Mouse (Mus musculus) stomach, embryonic 16.5 days (tissue): ENCODE results near the gene Ndufb3. TPM values are rescaled to one million over a fixed set of nuclear protein-coding genes. Genes with fewer than 3 reads are reported as not detected.
"Not testable (repeated sequence)": the region's sequence is repeated elsewhere in the genome, so short reads cannot be mapped to it uniquely, and the experiment has no call there.

Experiments
- ATAC-seq: fragments of 200-750 bp; cut with Nextera tagmentation; 2 replicates; pipeline ENCODE4 v1.8.0; 2017; ENCODE audit warnings: moderate number of reproducible peaks, moderate TSS enrichment; ENCODE audit not compliant: insufficient read depth, low FRiP score
- H3K27ac ChIP-seq: fragments of 300-500 bp; sonication (generic); 2 replicates; pipeline ENCODE4 v1.5.1; 2014; ENCODE audit warnings: low read length
- H3K27me3 ChIP-seq: fragments of 300-500 bp; sonication (generic); 2 replicates; pipeline ENCODE4 v1.6.1; 2014; ENCODE audit warnings: low read length, control low read depth, mixed read lengths; ENCODE audit not compliant: control insufficient read depth, insufficient read depth
- H3K36me3 ChIP-seq: fragments of 300-500 bp; sonication (generic); 2 replicates; pipeline ENCODE4 v1.6.1; 2014; ENCODE audit warnings: low read length; ENCODE audit not compliant: control insufficient read depth, insufficient read depth
- H3K4me1 ChIP-seq: fragments of 300-500 bp; sonication (generic); 2 replicates; pipeline ENCODE4 v1.6.1; 2014; ENCODE audit warnings: low read length, control low read depth, mixed read lengths; ENCODE audit not compliant: control insufficient read depth, insufficient read depth
- H3K4me2 ChIP-seq: fragments of 300-500 bp; sonication (generic); 2 replicates; pipeline ENCODE4 v1.6.1; 2014; ENCODE audit warnings: low read depth, low read length, mixed read lengths
- H3K4me3 ChIP-seq: fragments of 300-500 bp; sonication (generic); replicated peaks from 2 replicates; pipeline ENCODE4 v1.5.1; 2014; ENCODE audit warnings: mild to moderate bottlenecking, low read length
- H3K9ac ChIP-seq: fragments of 300-500 bp; sonication (generic); 2 replicates; pipeline ENCODE4 v1.6.1; 2014; ENCODE audit warnings: low read length
- H3K9me3 ChIP-seq: fragments of 300-500 bp; sonication (generic); replicated peaks from 2 replicates; pipeline ENCODE4 v1.6.1; 2016; ENCODE audit warnings: low read length, control low read depth; ENCODE audit not compliant: control insufficient read depth
- WGBS: fragments of 180-500 bp; shearing (Covaris S2); extraction: QIAGEN DNeasy Blood & Tissue Kit; methylation state at CpG from one replicate; pipeline ENCODE4 v1.1.7; 2014; 5-methylcytosine and 5-hydroxymethylcytosine counted together
- polyA plus RNA-seq: library from polyadenylated mRNA; unstranded; fragments of >200 nt; fragmentation: Nextera tagmentation; extraction: Ambion mirVana; gene quantifications from 2 replicates; pipeline ENCODE4 v1.2.1, GENCODE M21; 2015

Ndufb3 gene
- polyA plus RNA-seq, 1 experiment from 2014 or later, result 187 TPM

GRCm38 (mm10) chr1:58628847-58629246 is 42.7 kb downstream of the Ndufb3 start:
- not testable (repeated sequence) for H3K4me1 ChIP-seq, H3K9ac ChIP-seq, H3K9me3 ChIP-seq, ATAC-seq, H3K36me3 ChIP-seq, H3K4me2 ChIP-seq, H3K27ac ChIP-seq, H3K4me3 ChIP-seq, H3K27me3 ChIP-seq
- 64% methylated on average over 1 of the region's 2 CpGs for WGBS

Other genes starting within 250 kb of the Ndufb3 start
- gene Bzw1, start 193.5 kb upstream of the Ndufb3 start, polyA plus RNA-seq, result 286 and 308 TPM in 2 replicates
- gene Clk1, start 162.3 kb upstream of the Ndufb3 start, polyA plus RNA-seq, result 190 and 204 TPM in 2 replicates
- 36.2 and 43.9 TPM in 2 replicates for gene Nif3l1, start 141.2 kb upstream of the Ndufb3 start, polyA plus RNA-seq
- gene Ppil3, start 140.9 kb upstream of the Ndufb3 start, polyA plus RNA-seq, result 46.2 and 52.5 TPM in 2 replicates
- gene Orc2, start 81.3 kb upstream of the Ndufb3 start, polyA plus RNA-seq, result 21.5 and 23.2 TPM in 2 replicates
- gene Fam126b, start 61 bp upstream of the Ndufb3 start, polyA plus RNA-seq, result 9.5 TPM in 2 replicates
- 0.30 and 0.43 TPM in 2 replicates for gene Als2cr12, start 109.6 kb downstream of the Ndufb3 start, polyA plus RNA-seq
- 34.2 and 37.4 TPM in 2 replicates for gene Cflar, start 125.1 kb downstream of the Ndufb3 start, polyA plus RNA-seq
- gene Casp8, start 209.0 kb downstream of the Ndufb3 start, polyA plus RNA-seq, result 43.9 and 44.2 TPM in 2 replicates